Comparison of ENCODE assay signal across 17 mouse cellular contexts in the genomic region with DNA sequence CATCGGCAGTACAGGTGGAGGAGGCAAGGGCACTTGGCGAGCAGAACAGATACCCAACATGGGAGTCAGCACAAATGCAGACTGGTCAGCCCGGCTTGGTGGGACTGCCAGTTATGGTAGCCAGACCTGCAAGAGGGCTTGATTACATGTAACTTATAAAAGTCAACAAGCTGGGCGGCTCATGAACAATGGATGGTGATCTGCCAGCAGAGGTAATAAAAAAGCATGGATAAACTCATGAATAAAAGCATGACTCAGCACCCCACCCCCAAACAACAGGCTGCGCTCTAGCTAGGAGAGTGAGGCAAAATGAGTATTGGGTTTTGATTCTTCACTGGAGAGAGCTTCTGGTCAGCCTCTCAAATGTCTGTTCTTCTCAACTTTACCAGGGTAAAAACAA. TPM values are rescaled to one million over a fixed set of nuclear protein-coding genes. Genes with fewer than 3 reads are reported as not detected.
DNase-seq lines count a peak whose midpoint lies in the region; ATAC-seq lines count a peak whose summit lies in the region.
"Had no signal": no experiment of that assay in that cellular context is flagged by ENCODE, and none has a peak within 500 bp of the region (broad histone marks: within the 10 kb centered on the region; RNA-seq: fewer than 3 reads in every experiment).

No protein-coding gene starts in this region.

- WGBS in heart, embryonic 16.5 days: 78% methylated on average over 5 of the region's 5 CpGs
- 85% methylated on average over 5 of the region's 5 CpGs for WGBS in heart, embryonic 11.5 days (ENCODE audit: insufficient replicate concordance)
- WGBS in stomach, embryonic 15.5 days: 66% methylated on average over 5 of the region's 5 CpGs
- WGBS in forebrain, embryonic 10.5 days: 82% methylated on average over 5 of the region's 5 CpGs

- 0 out of 2 replicates have a peak overlapping the region, but pooled peaks have one; percentile 4 for H3K9ac ChIP-seq in heart, embryonic 16.5 days (ENCODE audit: low read length)
- no peak overlapping the region for H3K9ac ChIP-seq in heart, embryonic 11.5 days (ENCODE audit: low read depth, low read length)
- H3K9ac ChIP-seq in stomach, embryonic 15.5 days: no peak overlapping the region
- H3K9ac ChIP-seq: forebrain, embryonic 15.5 days; heart, embryonic 15.5 days; limb, embryonic 13.5 days; liver, embryonic 15.5 days had no signal

- peak; percentile 45 for DNase-seq in lung, postnatal 10 days
- DNase-seq in lung, postnatal 14 days: no peak
- peak; percentile 62 for DNase-seq in NIH3T3 (ENCODE audit: low read depth)
- DNase-seq in layer of hippocampus, adult 9-11 months: no peak
- no peak for DNase-seq in forebrain, embryonic 10.5 days (ENCODE audit: extremely low spot score, low spot score)
- DNase-seq: cerebellum, adult 8-10 months; gastrocnemius, postnatal 25 days; lung, postnatal 4 days; thymus, postnatal 36 days had no signal

- H3K4me1 ChIP-seq in heart, embryonic 16.5 days (ENCODE audit: control insufficient read depth, insufficient read depth, low read length): peaks cover 45% of the 10 kb centered on the region
- H3K4me1 ChIP-seq in heart, embryonic 11.5 days (ENCODE audit: control insufficient read depth, insufficient read depth, low read length): peaks cover 43% of the 10 kb centered on the region
- peaks cover 27% of the 10 kb centered on the region for H3K4me1 ChIP-seq in stomach, embryonic 15.5 days
- peaks cover 34% of the 10 kb centered on the region for H3K4me1 ChIP-seq in forebrain, embryonic 10.5 days

- no peak for ATAC-seq in heart, embryonic 16.5 days (replicated peaks; ENCODE audit: extremely low read depth, insufficient read depth, low FRiP score)
- no peak for ATAC-seq in heart, embryonic 11.5 days (replicated peaks; ENCODE audit: insufficient number of reproducible peaks, low FRiP score, low TSS enrichment)
- ATAC-seq in stomach, embryonic 15.5 days (ENCODE audit: insufficient read depth, low FRiP score, low read depth): no peak; the same call in 1 of the 2 replicates
- ATAC-seq: forebrain, embryonic 15.5 days; midbrain, embryonic 16.5 days had no signal

- no peak overlapping the region for H3K4me3 ChIP-seq in heart, embryonic 16.5 days (ENCODE audit: low read length)
- H3K4me3 ChIP-seq in heart, embryonic 11.5 days (ENCODE audit: low read depth, low read length): no peak overlapping the region
- H3K4me3 ChIP-seq in stomach, embryonic 15.5 days (replicated peaks): no peak overlapping the region
- no peak overlapping the region for H3K4me3 ChIP-seq in forebrain, embryonic 10.5 days
- H3K4me3 ChIP-seq: forebrain, embryonic 15.5 days; heart, embryonic 15.5 days; limb, embryonic 13.5 days; liver, embryonic 15.5 days had no signal

- no peak overlapping the region for H3K4me2 ChIP-seq in heart, embryonic 16.5 days (ENCODE audit: low read depth, low read length)
- H3K4me2 ChIP-seq in heart, embryonic 11.5 days: no peak overlapping the region
- no peak overlapping the region for H3K4me2 ChIP-seq in stomach, embryonic 15.5 days
- H3K4me2 ChIP-seq: forebrain, embryonic 15.5 days; heart, embryonic 15.5 days; limb, embryonic 13.5 days; liver, embryonic 15.5 days had no signal

- no peak overlapping the region for H3K27ac ChIP-seq in heart, embryonic 16.5 days (ENCODE audit: low read length)
- no peak overlapping the region for H3K27ac ChIP-seq in heart, embryonic 11.5 days (ENCODE audit: low read depth, low read length)
- peak overlapping the region; percentile 48; the same call in 1 of the 2 replicates for H3K27ac ChIP-seq in stomach, embryonic 15.5 days
- no peak overlapping the region for H3K27ac ChIP-seq in forebrain, embryonic 10.5 days
- H3K27ac ChIP-seq: forebrain, embryonic 15.5 days; heart, embryonic 15.5 days; limb, embryonic 13.5 days; liver, embryonic 15.5 days had no signal

- peaks cover 3% of the 10 kb centered on the region; the same call in 1 of the 2 replicates for H3K36me3 ChIP-seq in heart, embryonic 16.5 days (ENCODE audit: control insufficient read depth, insufficient read depth)
- peaks cover 3% of the 10 kb centered on the region; the same call in 1 of the 2 replicates for H3K36me3 ChIP-seq in heart, embryonic 11.5 days (ENCODE audit: control insufficient read depth, insufficient read depth, low read length)
- no peaks in the 10 kb centered on the region for H3K36me3 ChIP-seq in stomach, embryonic 15.5 days
- H3K36me3 ChIP-seq in forebrain, embryonic 10.5 days (replicated peaks): no peaks in the 10 kb centered on the region
- H3K36me3 ChIP-seq: forebrain, embryonic 15.5 days had no signal

- H3K9me3 ChIP-seq in heart, embryonic 16.5 days (replicated peaks; ENCODE audit: control insufficient read depth, low read length): no peaks in the 10 kb centered on the region
- no peaks in the 10 kb centered on the region for H3K9me3 ChIP-seq in heart, embryonic 11.5 days (replicated peaks; ENCODE audit: control insufficient read depth, low read length)
- H3K9me3 ChIP-seq in stomach, embryonic 15.5 days: no peaks in the 10 kb centered on the region
- H3K9me3 ChIP-seq in forebrain, embryonic 10.5 days: no peaks in the 10 kb centered on the region
- H3K9me3 ChIP-seq: forebrain, embryonic 15.5 days; heart, embryonic 15.5 days; limb, embryonic 13.5 days; liver, embryonic 15.5 days had no signal

- H3K27me3 ChIP-seq in heart, embryonic 16.5 days (ENCODE audit: control insufficient read depth, insufficient read depth, low read length): no peaks in the 10 kb centered on the region
- H3K27me3 ChIP-seq in heart, embryonic 11.5 days (ENCODE audit: control insufficient read depth, insufficient read depth, low read length): no peaks in the 10 kb centered on the region
- no peaks in the 10 kb centered on the region for H3K27me3 ChIP-seq in stomach, embryonic 15.5 days (replicated peaks)
- H3K27me3 ChIP-seq in forebrain, embryonic 10.5 days (ENCODE audit: poor library complexity, severe bottlenecking): no peaks in the 10 kb centered on the region
- H3K27me3 ChIP-seq: forebrain, embryonic 15.5 days; heart, embryonic 15.5 days; limb, embryonic 13.5 days; liver, embryonic 15.5 days had no signal

RNA-seq across cellular contexts. Expression of a gene that starts 16.9 kb away (rescaled TPM):
- polyA plus RNA-seq in heart, embryonic 16.5 days (2015; fragmentation: Nextera tagmentation; extraction: Ambion mirVana): 30.4 and 32.3 TPM in 2 replicates
- polyA plus RNA-seq in heart, embryonic 11.5 days (2014; fragmentation: Nextera tagmentation; extraction: Ambion mirVana): 35.0 and 41.4 TPM in 2 replicates
- 15.5 and 16.8 TPM in 2 replicates for polyA plus RNA-seq in stomach, embryonic 15.5 days (2015; fragmentation: Nextera tagmentation; extraction: Ambion mirVana)
- polyA plus RNA-seq in forebrain, embryonic 10.5 days (2016; fragmentation: Nextera tagmentation; extraction: Ambion mirVana): 10.1 and 11.4 TPM in 2 replicates

Comparison
In these comparisons a context has a peak if more than half of its experiments do, and no peak if none do; other contexts are left out.
1. DNase-seq: peak in lung, postnatal 10 days (single experiment) and NIH3T3 (single experiment); none in lung, postnatal 14 days (single experiment), layer of hippocampus, adult 9-11 months (single experiment) and forebrain, embryonic 10.5 days (single experiment).